Mouse (Mus musculus): Measurements from ENCODE around the gene Olfr1446.

The Olfr1446 gene

DNA sequence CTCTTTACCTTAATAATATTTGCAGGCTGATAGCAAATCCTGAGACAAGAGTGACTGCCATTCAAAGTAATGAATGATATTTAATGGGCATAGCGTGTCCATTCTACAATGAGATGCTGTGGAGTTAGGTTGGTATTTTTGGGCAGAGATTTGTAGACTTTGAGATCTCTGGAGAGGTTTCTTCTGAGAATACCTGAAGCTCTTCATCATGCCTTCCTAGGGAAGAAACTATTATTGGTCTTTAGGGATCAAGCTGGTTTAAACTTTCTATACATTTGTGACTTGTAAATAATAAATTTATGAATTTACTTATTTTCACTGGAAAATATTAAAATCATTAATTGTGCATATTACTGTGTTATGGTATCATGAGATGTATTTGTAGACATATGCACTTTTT, at the start of gene Olfr1446:
Olfr1446 (minus strand) TSS at position 101 of the 400 bp plus-strand sequence.
- DNase-seq: no peak

DNA sequence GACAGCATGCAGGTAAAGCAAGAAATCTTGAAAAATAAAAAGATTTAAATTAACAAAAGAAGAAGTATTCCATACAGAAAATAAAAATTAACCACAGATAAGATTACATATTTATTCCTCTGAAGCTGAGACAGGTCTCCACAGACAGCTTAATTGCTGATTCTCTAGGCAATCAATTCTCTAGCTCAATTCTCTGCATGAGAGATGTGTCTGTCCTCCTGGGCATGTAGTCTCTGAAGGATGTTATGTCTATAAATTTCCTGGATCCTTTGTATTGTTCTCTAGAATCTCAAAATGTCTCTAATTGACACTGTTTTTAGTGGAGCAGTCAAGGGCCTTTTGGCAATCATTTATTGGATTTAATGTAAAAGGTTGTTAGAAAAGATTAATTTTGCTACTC, 37.2 kb upstream of the Olfr1446 start, which contains the start of gene Olfr1449:
Olfr1449 (plus strand) TSS at position 301 of the 400 bp plus-strand sequence.
- DNase-seq: no peak

DNA sequence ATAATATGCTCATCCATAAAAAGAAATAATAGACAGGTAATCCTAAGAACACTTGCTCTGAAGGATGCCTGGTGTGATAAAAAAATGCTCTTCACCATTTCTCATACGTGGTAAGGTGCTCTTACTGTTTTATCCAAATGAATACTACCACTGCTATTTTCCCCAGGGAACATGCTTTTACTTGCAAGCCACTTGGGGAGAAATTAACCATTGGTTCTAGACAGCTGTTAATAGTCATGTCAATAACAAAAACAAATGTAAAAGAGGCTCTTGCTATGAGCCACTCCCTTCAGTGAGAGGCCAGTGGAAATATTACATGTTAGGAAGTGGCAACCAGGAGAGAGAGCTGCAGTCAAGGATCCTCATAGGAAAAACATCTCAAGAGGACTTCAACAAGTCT, 31.0 kb upstream of the Olfr1446 start, which contains the start of gene Olfr1448:
Olfr1448 (minus strand) TSS at position 101 of the 400 bp plus-strand sequence.
- DNase-seq: no peak

DNA sequence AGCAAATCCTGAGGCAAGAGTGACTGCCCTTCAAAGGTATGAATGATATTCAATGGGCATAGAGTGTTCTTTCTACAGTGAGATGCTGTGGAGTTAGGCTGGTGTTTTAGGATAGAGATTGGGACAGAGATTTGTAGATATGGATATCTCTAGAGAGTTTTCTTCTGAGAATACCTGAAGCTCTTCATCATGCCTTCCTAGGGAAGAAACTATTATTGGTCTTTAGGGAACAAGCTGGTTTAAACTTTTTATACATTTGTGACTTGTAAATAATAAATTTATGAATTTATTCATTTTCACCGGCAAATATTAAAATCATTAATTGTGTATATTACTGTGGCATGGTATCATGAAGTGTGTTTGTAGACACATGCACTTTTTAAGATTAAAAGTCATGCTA, 10.3 kb upstream of the Olfr1446 start, which contains the start of gene Olfr1447:
Olfr1447 (minus strand) TSS at position 101 of the 400 bp plus-strand sequence.
- DNase-seq: no peak

DNA sequence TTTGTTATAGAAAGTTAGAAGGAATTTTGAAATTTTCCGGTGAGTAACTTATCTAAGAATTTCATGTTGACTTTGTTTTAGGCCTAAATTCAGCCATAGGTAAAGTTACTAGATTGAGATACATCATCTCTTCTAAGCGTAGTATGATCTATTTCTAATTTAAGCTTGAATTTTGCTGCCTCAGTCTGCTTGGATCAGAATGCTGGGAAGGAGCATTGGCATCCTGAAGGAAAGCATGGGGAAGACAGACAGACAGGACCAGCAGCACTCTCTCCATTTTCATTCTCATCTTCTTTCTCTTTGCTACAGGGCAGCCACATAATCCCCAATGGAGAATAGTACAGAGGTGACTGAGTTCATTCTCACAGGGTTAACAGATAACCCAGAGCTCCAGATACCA, 9.8 kb downstream of the Olfr1446 start, which contains the start of gene Olfr1445:
Olfr1445 (plus strand) TSS at position 301 of the 400 bp plus-strand sequence.
- DNase-seq: no peak

DNA sequence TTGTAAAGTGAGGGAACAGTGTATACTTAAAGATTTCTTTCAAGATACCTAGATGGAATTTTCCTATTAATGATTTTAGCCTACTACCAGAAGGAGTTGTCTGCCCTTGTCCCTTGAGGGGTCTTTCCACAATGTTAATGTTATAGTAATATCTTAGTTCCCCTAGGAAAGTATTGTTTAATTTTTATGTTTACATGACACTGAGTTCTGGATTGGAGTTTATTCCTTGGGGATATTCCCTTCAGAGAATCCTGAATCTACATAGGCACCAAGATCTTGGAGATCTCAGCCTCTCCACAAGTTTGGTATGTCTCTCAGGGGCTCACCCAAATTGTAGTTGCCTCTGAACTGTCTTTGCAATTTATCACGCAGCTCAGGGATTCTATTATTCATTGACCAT, 36.3 kb downstream of the Olfr1446 start, which contains the start of gene Olfr1444:
Olfr1444 (plus strand) TSS at position 301 of the 400 bp plus-strand sequence.
- DNase-seq: no peak

DNA sequence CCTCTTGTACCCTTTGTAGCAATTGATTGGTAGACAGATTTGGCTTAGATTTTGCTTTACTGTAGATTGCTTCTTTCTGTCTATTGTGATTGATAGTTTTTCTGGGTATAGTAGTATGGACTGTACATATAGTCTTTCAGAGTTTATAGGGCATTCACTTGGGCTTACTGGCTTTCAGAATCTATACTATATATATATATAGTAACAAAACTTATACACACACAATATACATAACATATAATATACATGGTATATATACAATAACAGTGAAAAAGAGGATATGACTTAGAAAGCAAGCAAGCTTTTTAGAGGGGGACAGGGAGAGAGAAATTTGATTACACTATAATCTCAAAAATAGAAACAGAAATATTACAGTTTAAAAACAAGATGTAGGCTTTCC, 46.9 kb downstream of the Olfr1446 start, which contains the start of gene Gm5244:
Gm5244 (plus strand) TSS at position 301 of the 400 bp plus-strand sequence.
- DNase-seq: no peak

DNA sequence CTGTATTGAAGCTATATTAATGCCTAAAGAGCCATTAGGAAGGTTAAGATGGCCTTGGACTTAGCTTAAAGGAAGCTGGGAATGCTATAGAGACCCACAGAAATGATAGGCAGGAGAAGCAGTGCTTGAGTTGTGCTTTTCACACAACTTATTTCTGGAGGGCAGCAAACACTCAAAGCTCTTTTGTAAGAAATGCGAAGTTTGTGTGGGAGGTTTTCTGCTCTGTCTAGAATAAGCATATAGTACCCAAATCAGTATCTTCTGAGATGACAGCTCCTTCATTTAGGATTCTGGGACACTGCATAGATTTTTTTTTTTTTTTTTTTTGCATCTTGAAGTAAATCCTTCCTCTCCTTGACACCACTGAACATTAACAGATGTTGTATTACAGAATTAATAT, 54.8 kb downstream of the Olfr1446 start:
- DNase-seq: no peak
